Mouse (Mus musculus) liver, adult (tissue): Measurements from ENCODE around the gene Zfp955a.
"Not testable (repeated sequence)": the region's sequence is repeated elsewhere in the genome, so short reads cannot be mapped to it uniquely, and the experiment has no call there.

ENCODE experiments used
- GATA4 ChIP-seq: IDR thresholded peaks from 2 replicates; pipeline ENCODE4 v1.6.1; 2014; ENCODE audit warnings: mild to moderate bottlenecking, low read length; ENCODE audit not compliant: insufficient replicate concordance

The Zfp955a gene

GRCm38 (mm10) chr17:33254530-33255318 lies at the start of gene Zfp955a:
Gene Zfp955a (minus strand): TSS chr17:33255145.
- not testable (repeated sequence) for TF ChIP-seq GATA4

DNA sequence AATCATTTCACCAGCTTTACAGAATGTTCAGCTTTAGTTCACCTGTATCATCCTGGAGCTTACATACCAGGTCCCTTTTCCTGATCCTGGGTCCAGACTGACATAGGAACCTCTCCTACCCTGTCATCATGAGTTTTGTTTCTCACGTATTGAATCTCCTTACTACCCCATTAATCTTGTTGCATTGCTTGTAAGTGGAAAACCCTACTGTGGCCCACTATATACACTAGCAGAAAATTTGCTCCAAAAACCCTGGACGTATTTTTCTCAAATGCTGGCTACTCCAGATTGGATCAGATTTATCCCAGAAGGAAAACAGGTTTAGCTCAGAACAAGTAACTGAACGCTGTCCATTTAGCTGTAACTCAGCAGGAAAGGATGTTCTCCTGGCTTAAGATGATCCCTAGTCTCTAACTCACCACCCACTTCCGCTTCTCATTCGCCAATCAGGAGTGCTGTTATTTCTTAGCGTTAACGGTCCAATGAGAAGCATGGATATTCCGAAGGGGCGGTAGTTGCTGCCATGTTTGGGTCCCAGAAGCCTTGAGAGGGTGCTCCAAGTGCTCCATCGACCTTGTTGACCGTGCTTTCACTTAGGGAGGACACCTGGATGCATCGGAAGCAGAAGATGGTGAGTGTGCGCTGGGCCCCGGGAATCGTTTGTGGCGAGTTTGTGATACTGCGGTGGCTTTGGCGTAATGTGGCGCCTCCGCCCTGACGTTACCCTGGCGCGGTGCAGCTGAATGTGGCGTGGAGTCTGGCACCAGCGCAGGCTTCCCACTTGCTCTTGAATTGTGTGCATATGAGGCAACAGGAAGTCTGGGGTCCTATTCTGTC lies 34.3 kb upstream of the Zfp955a start, which contains the start of gene Zfp955b:
Zfp955b (plus strand) TSS at position 506 of the 837 bp plus-strand sequence.
- TF ChIP-seq GATA4 = not testable (repeated sequence)

DNA sequence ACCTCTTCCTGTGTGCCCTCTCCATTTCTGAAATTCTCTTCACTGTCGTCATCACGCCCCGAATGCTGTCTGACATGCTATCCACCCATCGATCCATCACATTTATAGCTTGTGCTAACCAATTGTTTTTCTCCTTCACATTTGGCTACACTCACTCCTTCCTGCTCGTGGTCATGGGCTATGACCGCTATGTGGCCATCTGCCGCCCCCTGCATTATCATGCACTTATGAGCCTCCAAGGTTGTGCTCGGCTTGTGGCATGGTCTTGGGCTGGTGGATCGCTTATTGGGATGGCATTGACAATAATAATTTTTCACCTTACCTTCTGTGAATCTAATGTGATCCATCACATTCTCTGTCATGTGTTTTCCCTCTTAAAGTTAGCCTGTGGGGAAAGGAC lies 14.0 kb upstream of the Zfp955a start:
- TF ChIP-seq GATA4 = no peak

DNA sequence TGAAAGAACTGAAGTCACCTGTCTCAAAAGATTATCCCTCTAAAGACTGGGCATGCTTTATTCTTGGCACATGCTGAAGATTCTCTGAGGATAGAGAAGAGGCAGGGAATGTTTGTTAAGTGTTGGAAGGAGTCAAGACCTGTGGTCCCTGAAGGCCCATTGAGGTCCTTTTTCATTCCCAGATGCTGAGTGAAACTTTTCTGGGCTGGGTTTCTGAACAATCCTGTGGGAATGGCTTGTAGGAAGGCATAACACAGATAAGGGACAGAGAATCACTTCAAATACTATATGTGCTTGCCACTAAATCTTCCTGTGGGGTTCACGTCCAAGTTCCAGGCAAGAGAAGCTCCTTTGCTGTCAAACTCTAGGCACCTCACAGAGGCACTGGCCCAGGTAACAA lies 9.4 kb upstream of the Zfp955a start, which contains the start of gene Olfr63:
Olfr63 (plus strand) TSS at position 301 of the 400 bp plus-strand sequence.
- no peak for TF ChIP-seq GATA4

DNA sequence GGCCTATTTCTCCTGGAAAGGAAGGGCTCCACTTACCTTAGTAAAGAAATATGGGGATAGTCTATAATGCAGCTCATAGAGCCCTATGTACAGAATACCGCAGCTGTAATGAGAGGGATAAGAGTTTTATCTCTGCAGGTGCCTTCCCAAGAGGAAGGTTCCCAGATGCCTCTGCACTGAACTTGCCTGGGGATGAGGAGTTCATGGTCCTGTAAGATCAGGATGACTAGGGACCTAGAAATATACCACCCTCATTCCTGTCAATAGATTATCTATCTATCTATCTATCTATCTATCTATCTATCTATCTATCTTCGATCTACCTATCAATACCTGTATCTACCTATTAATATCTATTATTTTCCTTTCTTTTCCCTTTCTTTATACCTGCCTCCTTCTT lies 33.4 kb downstream of the Zfp955a start, which contains the start of gene Olfr1564:
Olfr1564 (minus strand) TSS at position 101 of the 400 bp plus-strand sequence.
- no peak for TF ChIP-seq GATA4

- not testable (repeated sequence) for TF ChIP-seq GATA4
Measured at GRCm38 (mm10) chr17:33191002-33191401, 63.9 kb downstream of the Zfp955a start, which contains the start of gene Olfr239. Gene Olfr239 (plus strand): TSS chr17:33191302.
